Mouse (Mus musculus) A20 (cell line): ENCODE measurements at regions not wholly inside any gene's neighbourhood (a gene's known extent, or its start where the extent isn't known, plus 50 kb on each side); places are given as distances from the start of the nearest gene placed in this dataset.
A peak's percentile ranks its signal among the peaks of the same experiment; 100 is the strongest.

Experiments used
- DNase-seq: peaks from one replicate; pipeline ENCODE4 v3.0.0-alpha.2; 2011; ENCODE audit warnings: low read depth, low spot score

DNA sequence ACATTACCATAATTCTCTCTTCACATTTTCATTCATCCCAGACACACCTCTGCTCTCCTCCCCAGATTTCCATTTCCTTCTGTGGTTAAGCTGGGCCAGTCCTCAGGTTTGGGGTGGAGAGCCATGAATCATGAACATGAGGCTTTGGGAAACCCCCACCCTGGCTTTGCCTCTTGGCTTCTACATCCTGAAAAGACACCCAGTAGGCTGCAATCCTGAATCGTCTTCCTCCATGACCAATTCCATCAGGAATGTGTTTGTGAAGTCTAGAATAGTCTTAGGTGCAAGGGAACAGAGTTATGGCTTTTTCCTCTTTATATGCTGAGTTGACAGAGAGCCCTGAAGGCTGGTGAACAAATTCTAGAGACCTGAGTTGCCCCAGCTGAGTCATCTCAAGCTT, 87.0 kb upstream of the Klf7 start:
- DNase-seq, result no peak

DNA sequence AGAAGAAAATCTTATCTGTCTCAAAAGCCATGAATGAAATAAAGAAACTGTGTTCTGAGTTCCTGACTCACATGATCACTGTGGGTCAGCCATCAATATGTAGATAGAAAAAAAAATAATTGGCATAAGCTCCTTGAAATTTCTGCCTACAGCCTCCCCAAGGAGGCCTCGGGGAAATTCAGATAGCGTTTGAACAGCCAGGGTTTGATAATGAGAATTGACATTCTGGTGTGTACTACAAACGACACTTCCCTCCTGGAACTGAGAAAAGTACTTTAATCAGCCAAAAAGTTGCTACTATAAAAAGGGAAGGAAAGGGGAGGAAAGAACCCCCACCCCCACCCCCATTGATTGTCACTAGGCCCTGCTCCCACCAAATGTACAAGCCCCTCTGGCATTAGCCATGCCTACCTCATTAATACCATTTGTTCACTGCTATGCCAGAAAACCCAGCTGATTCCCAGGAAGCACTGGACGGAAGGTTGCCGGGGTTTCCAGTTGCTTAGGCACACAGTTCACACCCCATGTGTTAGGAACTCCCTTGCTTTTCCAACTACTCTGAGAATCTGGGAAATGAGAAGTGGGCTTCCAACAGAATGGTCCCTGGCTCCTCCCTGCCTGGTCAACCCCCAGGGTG, 78.4 kb upstream of the Klf7 start:
- DNase-seq, result no peak

DNA sequence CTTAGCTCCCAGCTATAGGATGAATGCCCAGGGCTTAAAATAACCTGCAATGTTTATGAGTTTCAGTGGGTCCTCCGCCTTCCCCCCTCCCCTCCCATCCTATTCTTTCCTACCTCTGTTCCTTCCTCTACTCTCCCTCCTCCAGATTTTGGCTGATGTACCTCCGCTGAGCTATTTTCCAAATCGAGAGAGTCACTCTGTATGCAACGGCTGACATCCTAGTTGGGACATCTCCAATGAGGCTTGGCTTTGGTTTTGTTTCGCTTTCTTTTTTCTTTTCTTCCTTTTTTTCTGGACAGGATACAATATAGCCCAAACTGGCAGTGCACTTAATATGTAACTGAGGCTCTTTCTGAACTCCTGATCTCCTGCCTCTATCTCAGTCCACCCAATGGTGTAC, 76.7 kb upstream of the Klf7 start:
- DNase-seq, result no peak

DNA sequence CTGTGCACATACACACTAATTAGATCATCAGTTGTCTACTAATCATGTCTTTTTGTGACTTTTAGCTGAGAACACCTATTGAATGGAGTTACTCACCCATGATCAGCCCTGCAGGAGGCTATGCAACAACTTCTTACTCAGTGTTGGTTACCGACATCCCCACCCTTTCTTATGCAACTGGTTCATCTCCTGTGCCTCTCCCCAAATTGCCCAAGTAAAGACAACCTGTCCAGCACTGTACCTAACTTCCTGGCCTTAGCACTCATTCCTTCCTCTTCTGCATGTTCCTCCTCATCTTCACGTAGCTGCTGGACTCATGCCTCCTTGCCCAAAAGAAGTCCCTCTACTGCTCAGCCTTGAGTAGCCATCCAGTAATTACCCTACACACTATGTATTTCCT, 76.2 kb upstream of the Klf7 start:
- no peak for DNase-seq

DNA sequence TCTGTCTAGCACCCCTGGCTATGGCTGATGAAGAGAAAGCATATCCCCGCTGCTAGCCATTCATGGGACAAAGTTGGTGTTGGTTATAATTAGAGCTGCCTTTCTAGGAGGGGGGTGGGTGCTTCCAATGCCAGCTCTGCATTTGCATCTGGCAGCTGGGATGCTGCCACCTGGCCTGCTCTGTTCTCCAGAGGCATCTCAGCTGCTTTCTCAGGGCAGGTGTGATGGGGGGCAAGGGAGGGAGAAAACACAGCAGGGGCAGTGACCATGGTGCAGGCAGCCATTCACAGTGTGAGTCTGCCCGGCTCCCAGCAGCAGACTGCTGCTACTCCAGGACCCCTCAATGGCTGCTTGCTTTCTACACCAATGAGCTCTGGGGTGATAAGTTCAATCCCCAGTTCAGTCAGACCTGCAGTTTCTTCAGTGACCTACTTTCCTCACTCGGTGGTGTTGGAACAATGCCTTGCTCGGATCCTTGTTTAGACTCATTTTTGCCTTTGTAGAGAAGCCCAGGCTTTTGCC, 73.9 kb upstream of the Klf7 start:
- DNase-seq, result no peak

DNA sequence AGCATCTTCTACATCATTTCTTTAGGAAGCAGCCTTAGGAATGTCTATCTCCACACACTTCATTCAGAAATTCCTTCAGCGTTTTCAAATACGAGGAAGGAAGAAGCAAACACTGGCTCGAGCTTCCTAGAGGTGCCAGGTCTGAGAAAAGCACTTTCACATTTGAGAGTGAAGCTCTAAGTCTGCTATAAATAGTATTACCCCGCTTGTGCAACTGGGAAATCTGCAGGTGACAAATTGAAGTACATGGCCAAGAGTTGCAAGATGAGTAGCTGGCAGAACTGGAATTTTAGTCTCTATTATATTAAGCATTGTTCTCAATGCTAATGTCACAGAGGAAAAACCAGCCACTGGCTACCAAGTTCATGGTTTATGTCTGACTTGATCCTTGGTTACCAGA, 73.2 kb upstream of the Klf7 start:
- DNase-seq, result no peak

DNA sequence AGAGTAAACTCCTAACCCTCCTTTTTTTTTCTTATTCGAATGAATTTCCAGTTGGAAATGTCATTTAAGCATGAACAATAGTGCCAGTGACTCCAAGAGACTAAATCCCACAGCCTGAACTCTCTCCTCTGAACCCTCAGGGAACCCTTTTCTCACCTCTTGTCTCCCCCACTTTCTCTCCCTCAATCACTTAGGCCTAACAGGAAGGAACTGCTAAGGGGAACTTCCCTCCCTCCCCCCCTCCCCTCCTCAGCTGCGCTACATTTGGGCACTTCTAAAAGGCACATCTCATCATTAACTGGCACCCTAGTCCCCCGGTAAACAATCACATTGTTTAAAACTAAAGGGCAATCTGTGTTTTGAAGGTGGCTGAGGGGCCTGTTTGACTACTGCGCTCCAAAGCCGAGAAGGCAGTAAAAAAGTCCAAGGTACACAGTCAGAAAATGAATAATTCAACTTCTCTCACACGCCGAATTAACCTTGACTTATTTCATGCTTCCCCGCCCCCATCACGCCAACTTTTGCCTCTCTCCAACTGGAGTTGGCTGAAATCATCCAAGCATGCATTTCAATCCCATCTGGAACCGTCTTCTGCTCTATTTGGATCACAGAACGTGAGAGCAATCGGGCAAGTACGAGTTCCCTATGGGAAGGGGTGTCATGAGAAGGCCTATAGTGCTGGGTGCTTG, 71.2 kb upstream of the Klf7 start:
- peak; percentile 7 for DNase-seq

DNA sequence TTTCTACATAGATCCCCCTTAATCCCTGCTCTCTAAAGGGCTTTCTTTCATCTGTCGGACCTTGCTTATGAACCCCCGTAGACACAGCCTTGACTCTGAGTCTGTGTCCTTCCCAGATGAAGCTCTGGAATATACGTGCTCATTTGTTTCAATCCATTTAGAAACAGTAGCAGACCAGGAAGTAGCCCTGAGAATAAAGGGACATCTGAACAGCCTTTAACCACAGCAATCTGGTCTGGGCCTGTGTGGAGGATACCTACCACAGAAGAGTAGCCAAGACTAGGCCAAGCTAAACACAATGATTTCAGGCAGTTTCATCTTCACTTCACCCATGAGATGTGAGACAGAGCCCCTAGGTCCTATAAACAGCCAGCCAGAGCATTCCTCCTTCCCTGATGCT, 70.7 kb upstream of the Klf7 start:
- no peak for DNase-seq

DNA sequence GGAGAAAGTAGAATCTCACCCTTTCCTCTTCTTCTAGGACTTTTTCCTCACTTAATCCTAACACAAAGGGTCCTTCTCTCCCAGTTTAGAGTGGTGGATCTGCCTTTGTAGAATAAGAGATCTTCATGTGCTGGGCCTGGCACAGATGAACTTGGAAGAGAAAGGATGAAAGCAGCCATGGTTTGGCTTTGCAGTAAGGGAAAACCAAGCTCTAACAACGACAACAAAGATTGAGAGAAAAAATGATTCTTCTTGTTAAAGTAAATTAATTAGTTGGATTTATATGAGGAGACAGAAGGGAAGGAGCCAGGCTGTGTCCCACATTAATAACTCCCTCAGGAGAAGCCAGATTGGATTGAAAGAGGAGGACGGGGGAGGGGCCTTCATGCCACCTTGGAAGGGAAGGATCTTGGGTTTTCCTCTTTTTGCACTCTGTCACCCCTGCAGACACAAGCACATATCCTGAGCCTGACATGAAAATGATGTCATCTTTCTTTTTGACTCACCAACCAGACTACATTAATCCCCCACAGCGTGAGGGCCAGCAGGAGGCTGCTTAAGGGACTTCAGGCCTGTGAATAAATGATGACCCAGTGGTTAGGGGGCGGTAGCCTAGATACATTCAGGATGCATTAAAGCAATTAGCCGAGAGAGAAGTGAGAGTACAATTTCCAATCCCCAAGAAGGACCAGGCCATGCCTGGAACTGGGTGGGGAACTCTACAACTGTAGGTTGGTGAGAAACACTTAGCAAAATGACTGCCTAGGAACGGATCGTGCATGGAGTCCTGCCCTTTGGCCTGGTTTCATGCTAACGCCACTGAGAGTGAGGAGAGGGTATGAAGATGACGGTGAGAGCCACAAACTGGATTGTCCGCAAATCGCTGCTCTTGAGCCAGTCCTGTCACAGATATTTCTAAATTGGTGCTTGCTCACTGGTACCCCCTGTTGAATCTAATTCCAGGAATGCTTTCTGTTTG, 69.4 kb upstream of the Klf7 start:
- peak; percentile 3 for DNase-seq

DNA sequence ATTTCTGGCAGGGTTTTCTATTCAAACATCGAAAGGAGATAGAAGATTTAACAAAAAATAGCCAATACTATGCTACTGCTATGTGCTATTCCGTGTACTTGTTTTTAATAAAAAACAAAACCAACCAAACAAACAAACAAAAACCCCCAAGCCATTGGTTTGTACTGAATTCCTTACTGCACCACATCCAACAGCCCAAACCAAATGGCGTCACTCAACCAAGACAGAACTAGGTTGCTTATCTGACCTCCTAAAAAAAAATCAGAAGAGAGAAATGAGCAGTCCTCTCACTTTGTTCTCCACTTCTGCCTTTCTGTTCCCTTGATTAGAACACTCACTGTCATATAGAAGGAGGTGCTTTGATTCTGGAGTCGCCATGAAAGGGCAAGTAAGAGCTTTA, 68.6 kb upstream of the Klf7 start:
- DNase-seq, result no peak

DNA sequence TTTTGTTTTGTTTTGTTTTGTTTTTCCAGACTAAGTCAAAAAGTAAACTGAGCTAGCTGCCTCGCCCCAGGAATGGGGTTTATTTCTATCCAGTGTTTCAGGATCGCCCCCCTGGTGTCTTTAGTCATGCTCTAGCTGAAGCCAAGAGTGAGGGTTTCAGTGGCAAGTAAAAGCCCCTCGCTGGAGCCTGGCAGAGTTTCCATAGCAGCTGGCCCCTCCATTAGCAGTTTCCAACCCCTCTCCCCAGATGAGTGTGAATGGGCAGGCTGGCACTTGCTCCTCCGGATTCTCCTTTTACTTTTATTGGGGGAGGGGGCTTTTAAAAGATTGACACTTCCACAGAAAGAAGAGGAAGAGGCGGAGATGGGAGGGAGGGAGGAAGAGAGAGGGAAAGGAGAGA, 68.0 kb upstream of the Klf7 start:
- no peak for DNase-seq

DNA sequence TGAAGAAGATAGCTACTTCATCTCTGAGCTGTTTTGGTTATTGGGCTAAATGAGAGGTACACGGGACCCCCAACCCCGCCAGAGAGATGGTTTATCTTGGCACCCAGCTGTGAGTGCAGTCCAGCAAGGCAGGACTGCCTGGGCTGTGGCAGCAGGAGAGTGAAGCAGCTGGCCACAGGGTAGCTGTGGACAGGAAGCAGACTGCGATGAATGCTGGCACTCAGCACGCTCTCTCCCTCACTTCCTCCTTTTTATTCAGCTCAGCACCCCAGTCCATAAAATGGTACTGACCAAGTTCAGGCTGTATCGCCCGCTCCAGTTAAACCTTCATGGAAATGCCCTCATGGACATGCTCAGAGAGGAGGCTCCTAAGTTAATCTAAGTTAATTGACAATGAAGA, 67.4 kb upstream of the Klf7 start:
- peak; percentile 22 for DNase-seq

DNA sequence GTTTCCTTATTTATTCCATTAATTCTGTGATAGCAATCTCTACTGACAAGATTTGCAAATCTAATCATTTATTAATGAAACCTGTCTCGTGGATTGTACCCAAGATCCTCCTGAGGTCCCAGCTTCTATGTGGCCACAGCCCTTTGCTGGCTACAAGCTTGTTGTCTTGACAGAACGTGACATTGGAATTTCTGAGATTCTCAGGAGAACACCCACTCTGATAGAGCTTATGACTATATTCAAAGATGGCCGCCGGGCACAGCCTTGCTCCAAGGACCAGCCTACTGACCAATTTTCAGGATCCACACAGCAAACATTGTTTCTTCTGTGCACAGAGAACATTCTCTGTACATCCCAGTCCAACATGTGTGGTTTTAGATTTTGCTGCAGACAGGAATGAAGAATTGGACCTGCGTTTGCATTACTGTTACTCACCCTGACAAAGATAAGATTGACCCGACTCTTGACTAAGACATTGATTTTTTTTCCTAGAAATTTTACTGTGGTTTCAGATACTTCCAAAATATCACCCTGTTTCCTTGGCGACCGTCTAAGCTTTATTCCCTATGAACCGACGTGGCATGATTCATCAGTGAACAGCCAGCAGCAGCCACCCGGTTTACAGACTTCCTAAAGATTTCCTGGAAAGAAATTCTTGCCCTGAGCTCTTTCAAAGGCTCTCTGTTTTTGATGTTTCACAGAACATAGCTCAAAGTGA, 65.9 kb upstream of the Klf7 start:
- DNase-seq, result no peak

DNA sequence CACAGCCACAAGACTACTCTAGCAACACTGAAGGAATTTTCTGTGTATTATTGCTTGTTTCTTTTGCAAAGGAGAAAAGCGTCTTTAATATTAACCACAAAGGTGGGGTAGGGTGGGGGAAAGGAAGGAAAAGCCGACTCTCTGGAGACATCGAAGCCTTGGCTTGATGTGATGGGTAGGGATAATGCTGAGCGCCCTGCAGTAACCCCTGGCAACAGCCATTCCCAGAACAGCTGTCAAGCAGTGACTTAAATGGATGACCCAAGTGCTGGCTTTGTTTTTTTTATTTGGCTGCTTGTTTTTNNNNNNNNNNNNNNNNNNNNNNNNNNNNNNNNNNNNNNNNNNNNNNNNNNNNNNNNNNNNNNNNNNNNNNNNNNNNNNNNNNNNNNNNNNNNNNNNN, 51.6 kb upstream of the Klf7 start:
- DNase-seq, result no peak

DNA sequence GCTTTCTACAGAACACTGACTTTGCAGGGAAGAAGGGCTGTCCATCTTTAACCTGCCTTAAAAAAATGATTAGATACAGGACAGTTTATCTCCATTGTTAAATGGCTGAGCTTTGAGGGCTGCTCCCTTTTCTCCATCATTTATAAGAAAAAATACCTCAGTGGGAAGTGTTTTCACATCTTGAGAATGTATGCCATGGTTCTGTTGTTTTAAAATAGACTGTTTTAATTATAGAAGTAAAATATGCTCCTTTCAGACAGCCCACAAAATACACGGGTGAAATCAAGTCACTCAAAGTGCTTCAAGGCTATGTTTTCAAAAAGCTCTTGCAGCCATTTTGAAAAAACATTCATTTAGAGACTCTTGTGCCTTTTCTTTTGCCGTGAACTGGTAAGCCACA, 50.0 kb upstream of the Klf7 start:
- DNase-seq, result no peak
